8 mouse cellular contexts compared by ENCODE assay signal in the genomic region with DNA sequence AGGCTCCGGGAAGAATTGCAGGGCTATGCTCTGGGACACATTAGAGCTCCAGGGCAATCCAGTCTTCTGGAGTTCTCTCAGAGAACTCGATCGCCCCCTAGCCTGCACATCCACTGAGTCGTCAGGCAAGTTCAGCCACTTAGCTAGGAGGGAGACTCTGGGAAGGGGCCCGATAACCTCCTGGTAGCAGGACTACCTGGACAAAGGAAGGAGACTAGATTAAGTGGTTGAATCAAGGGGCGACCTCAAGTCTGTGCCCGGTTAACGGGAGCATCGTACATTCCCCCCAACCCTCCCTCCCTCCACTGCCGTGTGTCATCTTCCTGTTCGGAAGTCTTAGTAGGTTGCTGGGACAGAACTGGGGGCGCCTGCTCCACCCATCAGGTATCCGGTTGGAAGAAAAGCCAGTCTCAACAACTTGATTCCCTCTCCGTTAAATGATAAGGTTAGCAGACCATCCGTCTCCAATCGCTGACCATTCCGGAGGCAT.
DNase-seq lines count a peak whose midpoint lies in the region; ATAC-seq and TF ChIP-seq lines count a peak whose summit lies in the region.

No protein-coding gene starts in this region.

- peaks cover 11% of the 10 kb centered on the region; the same call in 1 of the 2 replicates for H3K27me3 ChIP-seq in forebrain, embryonic 11.5 days (ENCODE audit: control insufficient read depth, insufficient read depth, low read length)
- 0 out of 2 replicates have a peak, but pooled peaks cover 5% of the 10 kb centered on the region for H3K27me3 ChIP-seq in heart, embryonic 15.5 days
- peaks cover 39% of the 10 kb centered on the region for H3K27me3 ChIP-seq in liver, embryonic 13.5 days
- H3K27me3 ChIP-seq in neural tube, embryonic 14.5 days (ENCODE audit: control insufficient read depth, insufficient read depth, low read length) = peaks cover 4% of the 10 kb centered on the region; the same call in 1 of the 2 replicates
- no peaks in the 10 kb centered on the region for H3K27me3 ChIP-seq in thymus, adult 2 months (ENCODE audit: control insufficient read depth, insufficient read depth, low read length)

- H3K4me2 ChIP-seq in forebrain, embryonic 11.5 days (ENCODE audit: low read depth, low read length, severe bottlenecking) = peak overlapping the region; percentile 40; the same call in 1 of the 2 replicates
- peak overlapping the region; percentile 93 for H3K4me2 ChIP-seq in heart, embryonic 15.5 days
- peak overlapping the region; percentile 86 for H3K4me2 ChIP-seq in liver, embryonic 13.5 days
- peak overlapping the region; percentile 17; the same call in 1 of the 2 replicates for H3K4me2 ChIP-seq in neural tube, embryonic 14.5 days (ENCODE audit: low read depth, low read length)

- 14% methylated on average over 17 of the region's 17 CpGs for WGBS in forebrain, embryonic 11.5 days
- 17% methylated on average over 17 of the region's 17 CpGs for WGBS in heart, embryonic 15.5 days
- 9% methylated on average over 17 of the region's 17 CpGs for WGBS in liver, embryonic 13.5 days (ENCODE audit: insufficient replicate concordance)
- 15% methylated on average over 17 of the region's 17 CpGs for WGBS in neural tube, embryonic 14.5 days
- 9% methylated on average over 17 of the region's 17 CpGs for WGBS in thymus, adult 2 months

- no peak for ATAC-seq in forebrain, embryonic 11.5 days (replicated peaks; ENCODE audit: low FRiP score)
- ATAC-seq in heart, embryonic 15.5 days (replicated peaks; ENCODE audit: insufficient number of reproducible peaks, insufficient read depth, low FRiP score, low read depth) = no peak
- no peak for ATAC-seq in liver, embryonic 13.5 days (ENCODE audit: low read depth)
- ATAC-seq in neural tube, embryonic 14.5 days (ENCODE audit: low read depth) = no peak

- H3K4me1 ChIP-seq in forebrain, embryonic 11.5 days (replicated peaks; ENCODE audit: control insufficient read depth, insufficient read depth, low read length) = peaks cover 4% of the 10 kb centered on the region; the same call in 1 of the 2 replicates
- peaks cover 9% of the 10 kb centered on the region for H3K4me1 ChIP-seq in heart, embryonic 15.5 days (replicated peaks)
- peaks cover 24% of the 10 kb centered on the region for H3K4me1 ChIP-seq in liver, embryonic 13.5 days (replicated peaks)
- H3K4me1 ChIP-seq in neural tube, embryonic 14.5 days (ENCODE audit: control insufficient read depth, insufficient read depth, low read length) = peaks cover 4% of the 10 kb centered on the region; the same call in 1 of the 2 replicates
- peaks cover 22% of the 10 kb centered on the region for H3K4me1 ChIP-seq in thymus, adult 2 months (replicated peaks; ENCODE audit: control insufficient read depth, insufficient read depth, low read length)

- no peak overlapping the region for H3K9ac ChIP-seq in forebrain, embryonic 11.5 days (ENCODE audit: low read length)
- H3K9ac ChIP-seq in heart, embryonic 15.5 days = no peak overlapping the region
- no peak overlapping the region for H3K9ac ChIP-seq in liver, embryonic 13.5 days
- H3K9ac ChIP-seq in neural tube, embryonic 14.5 days (replicated peaks; ENCODE audit: low read depth, low read length) = no peak overlapping the region

- DNase-seq in spleen, adult 18-20 months = peak; percentile 60 to 84
- DNase-seq in spleen, adult 12 weeks (ENCODE audit: low spot score) = no peak
- DNase-seq in forebrain, embryonic 11.5 days (ENCODE audit: low spot score) = peak; percentile 85
- DNase-seq in kidney, postnatal 25 days = peak; percentile 94 to 98
- DNase-seq in liver, embryonic 13.5 days = peak; percentile 11
- peak; percentile 77 for DNase-seq in thymus, adult 2 months

- no peaks in the 10 kb centered on the region for H3K36me3 ChIP-seq in forebrain, embryonic 11.5 days (ENCODE audit: control insufficient read depth, insufficient read depth, low read length)
- no peaks in the 10 kb centered on the region for H3K36me3 ChIP-seq in heart, embryonic 15.5 days
- H3K36me3 ChIP-seq in liver, embryonic 13.5 days = no peaks in the 10 kb centered on the region
- H3K36me3 ChIP-seq in neural tube, embryonic 14.5 days (ENCODE audit: control insufficient read depth, insufficient read depth, low read length) = no peaks in the 10 kb centered on the region; the same call in 1 of the 2 replicates
- H3K36me3 ChIP-seq in thymus, adult 2 months (ENCODE audit: control insufficient read depth, insufficient read depth, low read length) = peaks cover 6% of the 10 kb centered on the region; the same call in 1 of the 2 replicates

- H3K9me3 ChIP-seq in forebrain, embryonic 11.5 days (ENCODE audit: control insufficient read depth, low read length) = no peaks in the 10 kb centered on the region
- H3K9me3 ChIP-seq in heart, embryonic 15.5 days (replicated peaks) = no peaks in the 10 kb centered on the region
- no peaks in the 10 kb centered on the region for H3K9me3 ChIP-seq in liver, embryonic 13.5 days (replicated peaks)
- no peaks in the 10 kb centered on the region for H3K9me3 ChIP-seq in neural tube, embryonic 14.5 days (ENCODE audit: control insufficient read depth, low read length)

- TF ChIP-seq POLR2A in thymus, adult 2 months (IDR thresholded peaks at IDR 0.05; ENCODE audit: control insufficient read depth, extremely low read depth, insufficient read depth, low read length, poor library complexity) = no peak

- peak; percentile 56; the same call in 1 of the 2 replicates for TF ChIP-seq CTCF in thymus, adult 2 months (IDR thresholded peaks at IDR 0.05; ENCODE audit: borderline replicate concordance, control insufficient read depth, extremely low read depth, insufficient read depth, low read length, poor library complexity)

- H3K4me3 ChIP-seq in forebrain, embryonic 11.5 days (ENCODE audit: low read depth, low read length) = peak overlapping the region; percentile 6; the same call in 1 of the 2 replicates
- peak overlapping the region; percentile 72 for H3K4me3 ChIP-seq in heart, embryonic 15.5 days
- H3K4me3 ChIP-seq in liver, embryonic 13.5 days (replicated peaks) = peak overlapping the region; percentile 4
- H3K4me3 ChIP-seq in neural tube, embryonic 14.5 days (ENCODE audit: low read depth, low read length) = no peak overlapping the region
- peak overlapping the region; percentile 44 for H3K4me3 ChIP-seq in thymus, adult 2 months (ENCODE audit: control insufficient read depth, insufficient read depth, low read length)

- no peak overlapping the region for H3K27ac ChIP-seq in forebrain, embryonic 11.5 days (ENCODE audit: low read depth, low read length)
- H3K27ac ChIP-seq in heart, embryonic 15.5 days = peak overlapping the region; percentile 96
- no peak overlapping the region for H3K27ac ChIP-seq in liver, embryonic 13.5 days
- H3K27ac ChIP-seq in neural tube, embryonic 14.5 days (ENCODE audit: low read depth, low read length) = no peak overlapping the region
- no peak overlapping the region for H3K27ac ChIP-seq in thymus, adult 2 months (ENCODE audit: control insufficient read depth, insufficient read depth, low read length)

Comparison
In these comparisons a context has a peak if more than half of its experiments do, and no peak if none do; other contexts are left out.
1. H3K4me2 ChIP-seq: peak in every context shown above with its lines; median percentile 93 in heart, embryonic 15.5 days; 86 in liver, embryonic 13.5 days; 40 in forebrain, embryonic 11.5 days; 17 in neural tube, embryonic 14.5 days.